Mouse (Mus musculus) embryonic fibroblast, embryonic 13.5 days (primary cell): ENCODE data around the gene C130050O18Rik.

Experiments
- CTCF ChIP-seq: IDR thresholded peaks from 2 replicates; pipeline ENCODE4 v1.5.1; 2011; ENCODE audit warnings: mild to moderate bottlenecking, control low read depth, low read length, moderate library complexity, borderline replicate concordance; ENCODE audit not compliant: insufficient read depth
- POLR2A ChIP-seq: IDR thresholded peaks from 2 replicates; pipeline ENCODE4 v1.6.1; 2011; ENCODE audit warnings: low read depth, mild to moderate bottlenecking, control low read depth, low read length, moderate library complexity

DNA sequence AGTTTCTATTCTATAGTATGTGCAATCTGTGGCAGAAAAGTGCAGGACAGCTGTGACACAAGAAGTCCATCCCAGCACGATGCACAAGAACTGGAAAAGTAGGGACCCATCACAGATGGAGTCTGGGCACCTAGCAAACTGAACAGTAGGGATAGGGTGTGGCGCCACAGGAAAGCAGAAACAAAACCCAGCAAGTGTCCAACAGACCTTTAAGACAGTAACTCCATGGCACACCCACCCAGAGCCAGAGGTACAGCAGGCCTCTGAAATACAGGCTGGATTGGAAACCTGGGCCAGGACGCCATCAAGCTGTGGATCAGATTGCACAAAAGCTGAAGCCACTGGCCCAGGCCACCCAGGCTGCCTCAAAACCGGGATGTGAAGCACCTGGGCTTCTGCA is 37.9 kb downstream of the C130050O18Rik start:
- TF ChIP-seq CTCF: no peak
- TF ChIP-seq POLR2A: no peak
